Mouse (Mus musculus): ENCODE measurements around the gene Gm11634. TPM values are rescaled to one million over a fixed set of nuclear protein-coding genes. Genes with fewer than 3 reads are reported as not detected.

The Gm11634 gene
- total RNA-seq (2023), result not detected

DNA sequence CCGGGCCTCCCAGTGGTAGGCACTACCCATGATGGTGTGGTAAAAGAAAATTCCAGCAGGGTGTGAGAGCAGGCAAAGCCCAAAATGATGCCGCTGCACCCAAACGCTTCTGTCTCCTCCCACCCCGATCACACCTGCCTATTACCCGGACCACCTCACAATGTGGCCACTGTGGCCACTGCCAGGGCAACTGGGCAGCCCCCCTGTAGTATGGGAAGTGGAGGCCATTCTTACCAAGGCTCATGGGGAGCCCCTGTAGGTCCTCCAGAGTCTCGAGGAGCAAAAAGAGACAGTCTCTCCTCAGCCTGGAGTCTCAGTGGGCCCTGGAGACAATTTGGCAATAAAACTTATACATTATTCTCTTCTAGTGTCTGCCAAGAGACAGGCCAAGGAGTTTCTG, at the start of gene Gm11634:
Gene Gm11634, minus strand, starts transcription at position 101 of the 400 bp plus-strand sequence.

DNA sequence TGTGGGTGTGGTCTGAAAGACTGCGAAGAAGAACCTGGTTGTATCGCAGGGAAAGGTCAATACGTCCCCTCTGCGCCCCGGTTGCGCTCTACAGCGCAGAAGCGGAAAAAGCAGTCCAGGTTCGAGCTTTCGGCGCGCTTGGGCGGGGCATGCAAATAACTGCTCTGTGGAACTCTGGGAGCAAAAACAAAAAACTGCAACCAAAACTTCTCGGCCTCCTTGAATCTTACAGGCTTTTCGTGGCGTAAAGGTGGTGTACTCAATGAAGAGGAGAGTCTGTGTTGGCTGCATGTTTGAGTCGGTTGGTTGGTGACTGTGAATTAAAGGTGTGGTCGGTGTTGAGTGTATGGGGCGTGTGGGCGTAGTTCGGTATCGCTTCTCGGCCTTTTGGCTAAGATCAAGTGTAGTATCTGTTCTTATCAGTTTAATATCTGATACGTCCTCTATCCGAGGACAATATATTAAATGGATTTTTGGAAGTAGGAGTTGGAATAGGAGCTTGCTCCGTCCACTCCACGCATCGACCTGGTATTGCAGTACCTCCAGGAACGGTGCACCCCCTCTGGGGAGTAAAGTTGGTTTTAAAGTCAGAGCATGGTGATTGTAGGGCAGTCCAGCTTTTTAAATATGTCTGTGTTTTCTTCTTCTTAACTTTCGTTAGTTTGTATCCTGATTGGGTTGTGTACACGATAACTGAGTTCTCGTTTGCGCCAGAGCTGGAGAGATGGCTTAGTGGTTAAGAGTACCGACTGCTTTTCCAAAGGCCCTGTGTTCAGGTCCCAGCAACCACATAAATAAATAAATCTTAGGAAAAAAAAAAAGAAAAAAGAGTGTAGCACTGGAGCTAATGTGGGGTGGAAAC, 28.2 kb upstream of the Gm11634 start, which contains the start of gene Rdm1:
Gene Rdm1, plus strand, starts transcription at position 201 of the 862 bp plus-strand sequence.

DNA sequence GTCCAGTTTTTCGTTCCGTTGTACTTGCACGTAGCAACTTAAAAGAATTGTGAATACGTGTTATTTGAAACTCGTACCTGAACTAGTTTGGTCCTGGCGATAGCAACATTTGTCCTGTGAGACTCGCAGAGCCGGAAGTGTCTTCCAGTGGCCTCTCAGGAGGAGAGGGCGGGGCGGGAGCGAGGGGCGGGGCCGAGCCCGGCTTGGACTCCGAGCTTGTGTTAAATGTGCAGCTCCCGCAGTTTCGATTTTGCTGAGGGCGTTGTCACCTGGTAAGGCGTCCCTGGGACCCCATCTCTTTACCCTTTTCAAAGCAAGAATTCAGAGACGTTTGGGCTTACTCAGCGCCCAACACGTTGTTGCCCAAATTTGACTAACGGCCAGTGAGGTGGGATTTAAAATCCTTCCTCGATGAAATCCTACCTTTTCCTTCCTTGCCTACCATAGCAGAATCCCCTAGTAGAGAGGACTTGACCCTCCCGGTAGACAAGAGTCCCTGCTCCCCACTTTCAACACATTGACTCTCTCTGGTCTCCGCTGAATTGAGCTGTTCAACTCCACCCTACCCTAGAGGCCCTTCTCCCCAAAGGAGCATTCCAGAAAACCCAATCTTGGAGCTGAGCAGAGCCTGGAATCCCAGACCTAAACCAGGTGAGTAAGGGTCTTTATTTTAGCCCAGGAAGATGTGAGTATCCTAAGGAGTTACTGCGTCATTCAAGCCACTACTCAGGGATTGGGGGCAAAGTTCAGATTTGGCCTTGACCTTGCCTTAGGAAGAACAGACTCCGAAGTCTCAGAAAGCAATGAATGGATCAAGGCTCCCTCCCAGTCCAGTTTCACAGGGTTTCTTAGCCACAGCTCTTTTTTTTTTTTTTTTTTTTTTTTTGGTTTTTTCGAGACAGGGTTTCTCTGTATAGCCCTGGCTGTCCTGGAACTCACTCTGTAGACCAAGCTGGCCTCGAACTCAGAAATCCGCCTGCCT, 16.7 kb downstream of the Gm11634 start, which contains the start of gene Tmem106a:
Gene Tmem106a, plus strand, starts transcription at position 189 of the 982 bp plus-strand sequence.

DNA sequence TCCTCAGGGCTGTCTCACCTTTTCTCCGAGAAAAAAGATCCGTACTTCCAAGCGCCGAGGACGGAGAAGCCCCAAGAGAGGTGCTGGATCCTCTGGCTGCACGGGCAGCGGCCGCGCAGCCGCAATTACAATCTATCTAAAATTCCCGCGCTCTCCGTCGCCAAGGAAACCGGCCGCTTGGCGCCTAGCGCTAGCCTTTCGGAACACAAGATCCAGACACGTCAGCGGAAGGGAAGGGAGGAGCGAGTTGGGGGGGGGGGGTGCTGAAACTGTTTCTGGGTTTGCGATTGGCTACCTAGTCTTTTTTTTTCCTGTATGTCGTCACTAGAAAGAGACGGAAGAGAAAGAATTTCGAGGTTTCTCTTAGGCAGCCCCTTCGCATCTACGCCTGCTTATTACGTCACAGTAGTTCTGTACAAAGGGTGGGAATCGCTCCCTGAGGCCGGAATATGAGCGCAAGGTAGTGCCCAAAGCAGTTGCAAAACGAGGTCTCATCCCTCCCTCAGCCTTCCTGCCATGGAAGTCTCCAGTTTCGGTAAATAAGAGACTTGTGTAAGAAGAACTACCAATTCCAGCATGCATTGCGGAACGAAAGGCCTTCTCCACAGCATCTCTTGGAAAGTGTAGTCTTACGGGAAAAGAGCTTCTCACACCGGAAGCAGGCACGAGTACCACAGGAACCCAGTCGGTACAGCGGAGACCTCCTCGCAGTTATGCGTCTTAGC, 47.1 kb downstream of the Gm11634 start, which contains the start of the genes Brca1 and Nbr1:
Gene Brca1, minus strand, starts transcription at position 205 of the 725 bp plus-strand sequence.
Gene Nbr1, plus strand, starts transcription at position 399 of the 725 bp plus-strand sequence.

Other genes with a start within 250 kb of the Gm11634 start
- gene G6pc, start 231.7 kb downstream of the Gm11634 start, total RNA-seq (2023), result not detected
- gene Aarsd1, start 181.6 kb downstream of the Gm11634 start, total RNA-seq (2023), result 10 to 100 TPM; 17.1 to 19.2 TPM
- gene Gm27029, start 174.5 kb downstream of the Gm11634 start, total RNA-seq (2023), result 1 to 10 TPM; 1.6 to 2.0 TPM
- 1 to 10 TPM; 6.6 to 7.7 TPM for gene Rundc1, start 174.2 kb downstream of the Gm11634 start, total RNA-seq (2023)
- under 1 TPM; 0.35 to 0.82 TPM for gene Ptges3l, start 173.9 kb downstream of the Gm11634 start, total RNA-seq (2023)
- gene Rpl27, start 157.0 kb downstream of the Gm11634 start, total RNA-seq (2023), result 10 to 100 TPM; 45.5 to 47.2 TPM
- 10 to 100 TPM; 16.4 to 21.7 TPM for gene Ifi35, start 150.8 kb downstream of the Gm11634 start, total RNA-seq (2023)
- gene Rnd2, start 134.3 kb downstream of the Gm11634 start, total RNA-seq (2023), result under 1 TPM in 1 of 2 experiments, not detected in 1; 0.61 TPM
- 10 to 100 TPM; 14.6 to 16.3 TPM for gene Vat1, start 133.0 kb downstream of the Gm11634 start, total RNA-seq (2023)
- gene Brca1, start 47.3 kb downstream of the Gm11634 start, total RNA-seq (2023), result 10 to 100 TPM; 15.4 to 19.1 TPM
- 10 to 100 TPM; 59.5 to 80.0 TPM for gene Nbr1, start 47.1 kb downstream of the Gm11634 start, total RNA-seq (2023)
- 10 to 100 TPM; 11.5 to 11.6 TPM for gene Tmem106a, start 17.0 kb downstream of the Gm11634 start, total RNA-seq (2023)
- 10 to 100 TPM; 17.1 to 20.1 TPM for gene Rdm1, start 27.9 kb upstream of the Gm11634 start, total RNA-seq (2023)
- 1 to 10 TPM in 1 of 2 experiments, under 1 TPM in 1; 0.68 to 1.6 TPM for gene Arl4d, start 66.3 kb upstream of the Gm11634 start, total RNA-seq (2023)
- 10 to 100 TPM; 40.8 to 42.2 TPM for gene Dhx8, start 133.7 kb upstream of the Gm11634 start, total RNA-seq (2023)
- gene Etv4, start 186.1 kb upstream of the Gm11634 start, total RNA-seq (2023), result not detected

Data from neutrophil, adult 83 days (primary cell).